Mouse (Mus musculus): Measurements from ENCODE around the gene Mlana. TPM values are rescaled to one million over a fixed set of nuclear protein-coding genes. Genes with fewer than 3 reads are reported as not detected.

Gene Mlana
- total RNA-seq, 2 experiments from 2014 or later, result 0.50 to 0.84 TPM

GRCm38 (mm10) chr19:29678181-29678778 is 19.3 kb upstream of the Mlana start:
- intact Hi-C loops (cut with DNase I), result no loop called here
- Histone ChIP-seq H3K27ac (no peak overlapping the region), H3K4me3 (no peak overlapping the region)
- no peak for TF ChIP-seq CTCF (IDR thresholded peaks at IDR 0.05)
- DNase-seq (ENCODE audit: extremely low spot score in 1 of 2, low spot score in 2 of 2), result no peak

GRCm38 (mm10) chr19:29680182-29681152 is 17.2 kb upstream of the Mlana start:
- H3K4me3 ChIP-seq, result no peak overlapping the region
- TF ChIP-seq CTCF (IDR thresholded peaks at IDR 0.05), result no peak
- no peak for DNase-seq (ENCODE audit: extremely low spot score in 1 of 2, low spot score in 2 of 2)
- intact Hi-C loops (cut with DNase I), result loop anchor here (5.0 kb wide), 3 partner anchors 297 to 527 kb away; no protein-coding TSS in a partner anchor
- H3K27ac ChIP-seq, result no peak overlapping the region

- Histone ChIP-seq H3K4me3 (peak overlapping the region; percentile 32), H3K27ac (no peak overlapping the region)
- TF ChIP-seq CTCF (IDR thresholded peaks at IDR 0.05), result peak; percentile 93
- DNase-seq (ENCODE audit: extremely low spot score in 1 of 2, low spot score in 2 of 2), result peak; percentile 81 to 85
- intact Hi-C loops (cut with DNase I), result loop anchor here (2.0 to 5.0 kb wide), 4 partner anchors 137 to 523 kb away; no protein-coding TSS in a partner anchor
These were observed 13.6 kb upstream of the Mlana start for GRCm38 (mm10) chr19:29683844-29684540.

- no peak for DNase-seq (ENCODE audit: extremely low spot score in 1 of 2, low spot score in 2 of 2)
- intact Hi-C loops (cut with DNase I), result no loop called here
These were observed 2.6 kb upstream of the Mlana start for GRCm38 (mm10) chr19:29695071-29695470.

GRCm38 (mm10) chr19:29696309-29696708 is 1.3 kb upstream of the Mlana start:
- no peak for TF ChIP-seq CTCF (IDR thresholded peaks at IDR 0.05)
- no peak overlapping the region for H3K4me3 ChIP-seq
- intact Hi-C loops (cut with DNase I), result no loop called here
- DNase-seq (ENCODE audit: extremely low spot score in 1 of 2, low spot score in 2 of 2), result no peak
- no peak overlapping the region for H3K27ac ChIP-seq

More at GRCm38 (mm10) chr19:29695071-29695470, 2.6 kb upstream of the Mlana start:
- TF ChIP-seq CTCF (IDR thresholded peaks at IDR 0.05), result no peak
- H3K4me3 ChIP-seq, result no peak overlapping the region
- H3K27ac ChIP-seq, result no peak overlapping the region

GRCm38 (mm10) chr19:29696840-29697239 is 784 bp upstream of the Mlana start:
- TF ChIP-seq CTCF (IDR thresholded peaks at IDR 0.05), result no peak
- no peak overlapping the region for H3K27ac ChIP-seq
- intact Hi-C loops (cut with DNase I), result no loop called here

GRCm38 (mm10) chr19:29701707-29702106 is 4.1 kb downstream of the Mlana start:
- Histone ChIP-seq H3K4me3 (no peak overlapping the region), H3K27ac (no peak overlapping the region)
- no peak for TF ChIP-seq CTCF (IDR thresholded peaks at IDR 0.05)
- DNase-seq (ENCODE audit: extremely low spot score in 1 of 2, low spot score in 2 of 2), result peak in 1 of 2 experiments; percentile 23
- intact Hi-C loops (cut with DNase I), result no loop called here

More at GRCm38 (mm10) chr19:29696840-29697239, 784 bp upstream of the Mlana start:
- H3K4me3 ChIP-seq, result no peak overlapping the region
- no peak for DNase-seq (ENCODE audit: extremely low spot score in 1 of 2, low spot score in 2 of 2)

- DNase-seq (ENCODE audit: extremely low spot score in 1 of 2, low spot score in 2 of 2), result no peak
- intact Hi-C loops (cut with DNase I), result no loop called here
- TF ChIP-seq CTCF (IDR thresholded peaks at IDR 0.05), result no peak
- H3K27ac ChIP-seq, result no peak overlapping the region
- H3K4me3 ChIP-seq, result no peak overlapping the region
These were observed 6.8 kb downstream of the Mlana start for GRCm38 (mm10) chr19:29704436-29704835.

- TF ChIP-seq CTCF (IDR thresholded peaks at IDR 0.05), result no peak
- H3K27ac ChIP-seq, result no peak overlapping the region
- intact Hi-C loops (cut with DNase I), result no loop called here
- H3K4me3 ChIP-seq, result no peak overlapping the region
- DNase-seq (ENCODE audit: extremely low spot score in 1 of 2, low spot score in 2 of 2), result no peak
These were observed 9.8 kb downstream of the Mlana start for GRCm38 (mm10) chr19:29707314-29707898.

GRCm38 (mm10) chr19:29708003-29708402 is 10.4 kb downstream of the Mlana start:
- no peak for TF ChIP-seq CTCF (IDR thresholded peaks at IDR 0.05)
- Histone ChIP-seq H3K27ac (no peak overlapping the region), H3K4me3 (peak overlapping the region; percentile 20; the same call in 1 of the 2 replicates)
- intact Hi-C loops (cut with DNase I), result no loop called here
- DNase-seq (ENCODE audit: extremely low spot score in 1 of 2, low spot score in 2 of 2), result no peak

- Histone ChIP-seq H3K4me3 (peak overlapping the region; percentile 20; the same call in 1 of the 2 replicates), H3K27ac (no peak overlapping the region)
- no peak for TF ChIP-seq CTCF (IDR thresholded peaks at IDR 0.05)
- DNase-seq (ENCODE audit: extremely low spot score in 1 of 2, low spot score in 2 of 2), result no peak
- intact Hi-C loops (cut with DNase I), result no loop called here
These were observed 10.8 kb downstream of the Mlana start for GRCm38 (mm10) chr19:29708461-29708860.
